Mouse (Mus musculus) mammary gland, adult 2 months (tissue): Measurements from ENCODE around the gene Lax1. TPM values are rescaled to one million over a fixed set of nuclear protein-coding genes. Genes with fewer than 3 reads are reported as not detected.

Experiments
- polyA plus RNA-seq: library from polyadenylated mRNA; depleted of rRNA; stranded (reverse); fragments of >200 nt; gene quantifications from 2 replicates; pipeline ENCODE4 v1.2.3, GENCODE M21; 2012; ENCODE audit warnings: low replicate concordance; rRNA removed

The Lax1 gene
- polyA plus RNA-seq: 11.5 and 11.7 TPM in 2 replicates

GRCm38 (mm10) chr1:133689897-133690296 is at the start of gene Lax1:
Lax1 (minus strand) TSS chr1:133690108.

GRCm38 (mm10) chr1:133661203-133661933 is 28.5 kb downstream of the Lax1 start, which contains the start of gene Gm38394:
Gm38394 (minus strand) TSS chr1:133661318.

GRCm38 (mm10) chr1:133660466-133661202 is 29.3 kb downstream of the Lax1 start, which contains the start of gene Zbed6:
Zbed6 (minus strand) TSS chr1:133660885.

Other genes with a start within 250 kb of the Lax1 start
- gene Snrpe, start 79.8 kb downstream of the Lax1 start, polyA plus RNA-seq: 12.3 and 31.1 TPM in 2 replicates
- gene Zbed6, start 29.2 kb downstream of the Lax1 start, polyA plus RNA-seq: 1.2 and 7.0 TPM in 2 replicates
- 2.7 and 5.5 TPM in 2 replicates for gene Gm38394, start 28.8 kb downstream of the Lax1 start, polyA plus RNA-seq
- 9.1 and 14.1 TPM in 2 replicates for gene Atp2b4, start 110.9 kb upstream of the Lax1 start, polyA plus RNA-seq
- 0.57 and 2.0 TPM in 2 replicates for gene Optc, start 217.9 kb upstream of the Lax1 start, polyA plus RNA-seq
- 64.0 and 99.4 TPM in 2 replicates for gene Prelp, start 231.3 kb upstream of the Lax1 start, polyA plus RNA-seq